Mouse (Mus musculus) adrenal gland, postnatal 0 days (tissue): ENCODE data around the gene Cyren. TPM values are rescaled to one million over a fixed set of nuclear protein-coding genes. Genes with fewer than 3 reads are reported as not detected.

Experiments used
- polyA plus RNA-seq: library from polyadenylated mRNA; unstranded; fragments of >200 nt; fragmentation: Nextera tagmentation; extraction: Ambion mirVana; gene quantifications from 2 replicates; pipeline ENCODE4 v1.2.1, GENCODE M21; 2015

Gene Cyren
- polyA plus RNA-seq: 7.1 and 7.4 TPM in 2 replicates

GRCm38 (mm10) chr6:34877509-34878321 lies at the start of gene Cyren:
TSS of gene Cyren (minus strand) at chr6:34878060.

GRCm38 (mm10) chr6:34919956-34920355 lies 42.1 kb upstream of the Cyren start, which contains the start of gene Stra8:
TSS of gene Stra8 (plus strand) at chr6:34920163.

GRCm38 (mm10) chr6:34910371-34911219 lies 32.7 kb upstream of the Cyren start, which contains the start of gene Wdr91:
TSS of gene Wdr91 (minus strand) at chr6:34910876.

GRCm38 (mm10) chr6:34862791-34863403 lies 15.0 kb downstream of the Cyren start, which contains the start of gene Tmem140:
TSS of gene Tmem140 (plus strand) at chr6:34863146.

Other genes starting within 250 kb of the Cyren start
- 28.1 and 33.5 TPM in 2 replicates for gene Agbl3, start 97.6 kb downstream of the Cyren start, polyA plus RNA-seq
- 11.2 and 13.0 TPM in 2 replicates for gene Tmem140, start 14.9 kb downstream of the Cyren start, polyA plus RNA-seq
- gene Wdr91, start 32.8 kb upstream of the Cyren start, polyA plus RNA-seq: 7.4 and 8.7 TPM in 2 replicates
- gene Stra8, start 42.1 kb upstream of the Cyren start, polyA plus RNA-seq: not detected in 2 replicates
- 0.44 and 0.58 TPM in 2 replicates for gene Slc23a4, start 110.3 kb upstream of the Cyren start, polyA plus RNA-seq